Mouse (Mus musculus) adipocyte (in vitro differentiated cells): ENCODE results near the gene Apbb2.

ENCODE experiments used
- DNase-seq: peaks from one replicate; pipeline ENCODE4 v3.0.0-alpha.2; 2016; ENCODE audit warnings: low spot score

Apbb2 gene

GRCm38 (mm10) chr5:66518411-66519006, 100.1 kb downstream of the Apbb2 start:
- DNase-seq, result no peak

DNA sequence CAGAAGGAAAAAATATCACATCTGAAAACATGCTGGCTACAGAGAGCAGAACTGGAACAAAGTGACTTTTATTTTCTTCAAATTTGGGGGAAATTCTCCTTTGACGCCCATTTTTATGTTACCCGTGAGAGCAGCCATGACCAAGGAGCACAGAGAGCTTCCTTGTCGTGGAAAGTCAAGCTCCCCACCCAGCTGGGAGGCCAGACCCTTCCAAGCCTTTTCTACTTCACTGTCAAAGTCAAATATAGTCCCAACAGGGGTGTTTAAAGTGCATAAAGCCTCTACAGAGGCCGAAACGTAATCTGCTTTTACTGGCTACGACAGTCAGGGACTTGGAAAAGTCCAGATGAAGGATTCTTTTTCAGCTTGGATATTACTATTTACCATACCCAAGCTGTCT, 101.1 kb downstream of the Apbb2 start:
- DNase-seq, result no peak

GRCm38 (mm10) chr5:66516311-66516710, 102.3 kb downstream of the Apbb2 start:
- no peak for DNase-seq

DNA sequence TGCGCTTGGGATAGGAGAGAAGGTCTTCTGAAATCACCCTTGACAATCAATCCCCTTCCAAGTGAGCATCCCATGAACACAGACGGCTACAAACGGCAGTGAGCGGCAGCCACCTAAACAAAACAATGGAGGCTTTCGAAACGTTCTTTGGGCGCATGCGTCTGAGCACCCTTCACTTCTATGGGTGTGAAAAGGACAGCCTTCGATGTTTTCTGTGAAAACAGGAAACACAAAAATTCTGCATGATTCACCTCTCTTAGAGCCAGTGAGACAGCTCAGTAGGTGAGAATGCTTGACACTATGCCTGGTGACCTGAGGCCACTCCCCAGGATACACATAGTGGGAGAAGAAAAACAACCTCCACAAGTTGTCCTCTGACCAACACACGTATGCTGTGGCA, 103.3 kb downstream of the Apbb2 start:
- no peak for DNase-seq

DNA sequence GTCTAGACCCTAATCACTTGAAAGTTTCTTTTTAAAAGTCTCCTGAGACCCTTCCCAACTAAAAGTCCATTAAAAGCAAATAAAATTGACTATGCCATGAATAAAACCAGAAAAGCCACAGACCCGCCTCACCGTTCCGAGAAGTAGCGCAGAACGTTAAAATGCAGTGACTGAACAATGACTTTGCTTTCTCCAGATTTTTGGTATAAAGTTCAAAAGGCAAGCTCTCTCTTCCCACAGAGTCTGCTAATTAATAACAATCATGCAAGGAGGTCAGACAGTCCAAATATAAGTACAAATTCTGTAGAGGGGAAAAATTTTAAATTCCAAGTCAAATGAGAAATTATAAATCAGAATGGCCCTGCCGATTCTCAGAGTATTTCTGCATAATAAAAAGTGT, 103.9 kb downstream of the Apbb2 start:
- DNase-seq, result no peak

GRCm38 (mm10) chr5:66513412-66513811, 105.2 kb downstream of the Apbb2 start:
- DNase-seq, result peak; percentile 92

DNA sequence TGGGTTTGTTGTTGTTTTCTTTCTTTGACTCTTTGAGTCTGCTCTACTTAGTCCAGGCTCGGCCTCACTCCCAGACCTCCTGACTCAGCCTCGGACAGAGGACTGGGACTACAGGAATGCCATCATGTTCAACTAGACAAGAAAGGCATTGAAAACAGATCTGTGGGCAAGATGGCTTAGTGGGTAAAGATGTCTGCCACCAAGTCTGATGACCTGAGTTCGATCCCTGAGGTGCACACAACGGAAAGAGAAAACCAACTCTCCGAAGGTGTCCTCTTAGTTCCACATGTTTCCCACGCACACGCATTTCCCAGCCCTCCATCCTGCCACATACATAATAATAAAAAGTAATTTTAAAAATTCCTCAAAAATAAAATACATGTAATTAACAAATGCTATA, 106.1 kb downstream of the Apbb2 start:
- DNase-seq, result no peak

- DNase-seq, result no peak
These were observed 107.9 kb downstream of the Apbb2 start for GRCm38 (mm10) chr5:66510716-66511115.

GRCm38 (mm10) chr5:66509151-66509550, 109.4 kb downstream of the Apbb2 start:
- DNase-seq, result no peak

DNA sequence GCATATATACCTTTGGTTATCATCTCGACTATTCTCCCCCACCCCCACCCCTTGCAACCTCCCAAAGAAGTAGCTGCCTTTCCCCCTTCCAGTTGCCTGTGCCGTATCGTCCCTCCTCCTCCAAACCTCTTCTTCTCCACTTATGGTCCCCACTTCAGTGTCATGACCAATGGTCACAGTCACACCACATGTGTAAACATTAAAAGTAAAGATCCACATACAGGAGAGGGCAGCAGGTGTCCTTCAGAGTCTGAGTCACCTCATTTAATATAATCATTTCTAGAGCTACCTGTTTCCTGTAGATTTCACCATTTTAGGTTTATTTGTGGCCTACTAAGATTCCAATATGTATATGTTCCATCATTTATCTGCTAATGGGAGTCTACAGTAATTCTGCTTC, 113.0 kb downstream of the Apbb2 start:
- DNase-seq, result no peak

DNA sequence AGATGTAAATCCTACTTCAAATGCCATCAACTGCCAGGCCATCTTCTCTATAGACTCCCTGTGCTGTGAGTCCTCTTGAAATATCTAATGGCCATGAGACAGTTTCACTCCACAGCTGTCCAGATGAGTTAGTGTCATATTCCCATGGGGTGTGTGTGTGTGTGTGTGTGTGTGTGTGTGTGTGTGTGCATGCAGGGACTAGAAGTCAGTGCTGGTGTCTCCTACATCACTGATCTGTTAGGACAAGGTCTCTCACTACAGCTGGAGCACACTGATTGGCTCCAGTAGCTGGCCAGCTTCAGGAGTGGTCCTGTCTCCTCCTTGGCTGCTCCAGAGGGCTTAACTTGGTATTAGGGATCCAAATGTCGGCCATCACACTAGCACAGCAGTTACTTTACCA, 113.5 kb downstream of the Apbb2 start:
- DNase-seq, result no peak

DNA sequence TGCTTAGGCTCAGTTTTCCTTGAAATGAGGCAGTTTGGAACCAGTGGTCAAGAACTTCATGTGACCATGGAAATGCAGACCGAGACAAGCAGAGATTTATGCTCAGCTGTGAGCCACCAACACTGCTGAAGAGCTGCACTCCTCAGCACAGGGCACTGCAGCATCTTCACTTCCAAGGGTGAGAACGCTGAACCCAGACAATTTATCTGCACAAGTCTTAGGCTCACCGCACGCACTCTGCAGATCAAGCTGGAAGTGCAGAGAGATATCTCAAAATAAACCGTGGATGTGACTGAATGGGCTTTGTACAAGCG, 114.2 kb downstream of the Apbb2 start:
- no peak for DNase-seq

DNA sequence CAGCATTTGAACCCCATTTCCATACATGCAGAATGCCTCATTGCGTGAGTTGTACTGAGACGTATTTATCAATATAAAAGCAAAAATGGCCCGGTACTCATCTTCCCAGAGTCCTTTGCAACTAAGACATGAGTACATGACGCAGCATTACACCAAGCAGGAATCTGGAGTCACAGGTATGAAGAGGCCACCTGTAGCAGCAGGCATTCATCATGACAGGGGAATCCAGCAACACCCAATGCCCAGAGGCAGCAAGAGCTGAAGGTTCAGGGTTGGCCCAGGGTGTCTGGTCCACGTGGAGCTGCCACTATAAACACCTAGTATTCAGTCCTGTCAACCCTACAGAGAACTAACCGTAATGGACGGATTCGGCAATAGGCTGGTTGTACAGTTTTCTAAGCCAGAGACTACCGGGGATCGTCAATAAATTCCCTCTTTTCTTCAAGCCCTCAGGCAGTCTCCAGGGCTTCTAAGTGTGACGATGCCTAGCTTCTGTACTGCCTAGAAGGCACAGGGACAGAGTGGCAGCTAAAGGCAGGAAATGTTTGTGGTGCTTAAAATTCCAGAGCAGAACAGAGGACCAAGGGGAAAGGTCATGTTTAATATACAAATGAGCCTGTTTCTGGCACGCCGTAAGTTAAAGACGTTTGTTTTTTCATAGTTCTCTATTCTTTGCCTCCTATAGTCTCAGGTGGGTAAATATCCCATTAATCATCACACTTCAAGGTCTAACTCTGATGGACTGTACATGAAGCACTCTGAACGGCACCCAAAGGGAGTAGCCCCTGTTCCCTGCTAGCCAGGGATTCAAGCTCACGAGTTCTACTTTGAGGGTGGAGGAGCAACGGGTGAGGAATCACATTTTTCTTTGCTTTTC, 114.8 kb downstream of the Apbb2 start:
- DNase-seq, result no peak

GRCm38 (mm10) chr5:66503033-66503432, 115.6 kb downstream of the Apbb2 start:
- no peak for DNase-seq

GRCm38 (mm10) chr5:66499621-66500020, 119.0 kb downstream of the Apbb2 start:
- no peak for DNase-seq

DNA sequence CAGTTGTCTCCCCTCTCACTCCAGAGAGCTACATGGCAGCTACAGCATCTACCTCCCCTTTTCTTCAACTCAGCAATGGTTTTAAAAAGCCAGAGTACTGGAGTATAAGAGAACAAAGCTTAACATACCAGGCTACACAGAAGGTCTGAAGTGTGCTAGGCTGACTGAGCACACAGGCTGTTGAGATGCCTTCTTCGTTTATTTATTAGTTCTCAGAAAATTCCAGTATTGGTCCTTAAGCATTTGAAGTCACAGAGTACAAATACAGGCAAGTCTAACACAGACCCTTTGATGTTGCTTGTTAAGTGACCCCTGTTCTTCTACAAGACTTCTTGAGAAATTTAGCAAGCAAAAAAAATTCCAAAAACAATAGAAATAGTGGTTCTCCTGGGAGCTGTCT, 120.4 kb downstream of the Apbb2 start:
- DNase-seq, result no peak

GRCm38 (mm10) chr5:66497479-66498087, 121.0 kb downstream of the Apbb2 start:
- no peak for DNase-seq

- DNase-seq, result no peak
These were observed 121.7 kb downstream of the Apbb2 start for GRCm38 (mm10) chr5:66496881-66497360.

DNA sequence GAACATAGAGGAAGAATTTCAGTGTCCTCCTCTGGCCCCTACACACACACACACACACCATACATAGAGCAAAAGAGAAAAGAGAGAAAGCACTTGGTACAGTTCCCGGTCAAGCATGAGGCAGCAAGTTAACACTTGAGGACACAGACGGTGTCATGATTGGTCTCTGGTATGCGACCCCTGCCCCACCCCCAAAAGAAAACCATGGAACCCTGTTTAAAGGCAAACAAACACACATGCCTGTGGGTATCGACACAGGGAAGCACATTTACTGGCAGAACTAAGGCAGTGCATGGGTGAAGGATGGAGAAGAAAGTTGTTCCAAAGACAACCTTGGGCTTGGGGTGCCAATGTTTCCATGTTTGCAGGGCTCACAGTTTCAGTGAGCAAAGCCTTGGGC, 123.9 kb downstream of the Apbb2 start:
- DNase-seq, result peak; percentile 39

GRCm38 (mm10) chr5:66492563-66492960, 126.0 kb downstream of the Apbb2 start:
- DNase-seq, result no peak

- no peak for DNase-seq
These were observed 126.5 kb downstream of the Apbb2 start for GRCm38 (mm10) chr5:66491907-66492562.

- no peak for DNase-seq
These were observed 132.6 kb downstream of the Apbb2 start for GRCm38 (mm10) chr5:66486028-66486427.

GRCm38 (mm10) chr5:66476266-66476665, 142.3 kb downstream of the Apbb2 start:
- no peak for DNase-seq
